Mouse (Mus musculus) myocyte (in vitro differentiated cells): ENCODE data around the gene Nxf2.

Source experiments
- CEBPB ChIP-seq: IDR thresholded peaks from 2 replicates; pipeline ENCODE4 v1.6.1; 2011; ENCODE audit warnings: mild to moderate bottlenecking, moderate library complexity; ENCODE audit not compliant: poor library complexity, insufficient read depth, severe bottlenecking
- MAX ChIP-seq: IDR thresholded peaks from one replicate; pipeline ENCODE4 v1.6.1; 2011; ENCODE audit warnings: low read depth, mild to moderate bottlenecking, control low read depth
- MYOD1 ChIP-seq, 3 experiments: IDR thresholded peaks; one replicate each; pipeline ENCODE4 v1.6.1; 2011; ENCODE audit warnings: control low read depth in 2 of 3, low read depth in 2 of 3, mild to moderate bottlenecking in 2 of 3, moderate library complexity in 1 of 3; ENCODE audit not compliant: insufficient read length in 2 of 3, control insufficient read depth in 1 of 3
- MYOG ChIP-seq, 3 experiments: IDR thresholded peaks; one replicate each; pipeline ENCODE4 v1.6.1; 2011; ENCODE audit warnings: control low read depth in 2 of 3, low read depth in 2 of 3, mild to moderate bottlenecking in 2 of 3; ENCODE audit not compliant: insufficient read length in 2 of 3, control insufficient read depth in 1 of 3, insufficient read depth in 1 of 3
- POLR2A ChIP-seq: IDR thresholded peaks from one replicate; pipeline ENCODE4 v1.6.1; 2011; ENCODE audit warnings: low read depth, mild to moderate bottlenecking, control low read depth, moderate library complexity; ENCODE audit not compliant: insufficient read length
- REST ChIP-seq: IDR thresholded peaks from one replicate; pipeline ENCODE4 v1.6.1; 2011; ENCODE audit warnings: mild to moderate bottlenecking, control low read depth, moderate library complexity; ENCODE audit not compliant: insufficient read depth, insufficient read length
- TCF12 ChIP-seq: IDR thresholded peaks from one replicate; pipeline ENCODE4 v1.6.1; 2011; ENCODE audit warnings: mild to moderate bottlenecking, control low read depth; ENCODE audit not compliant: poor library complexity, insufficient read depth, severe bottlenecking
- USF1 ChIP-seq: IDR thresholded peaks from one replicate; pipeline ENCODE4 v1.6.1; 2011; ENCODE audit warnings: low read depth, mild to moderate bottlenecking, control low read depth, moderate library complexity

DNA sequence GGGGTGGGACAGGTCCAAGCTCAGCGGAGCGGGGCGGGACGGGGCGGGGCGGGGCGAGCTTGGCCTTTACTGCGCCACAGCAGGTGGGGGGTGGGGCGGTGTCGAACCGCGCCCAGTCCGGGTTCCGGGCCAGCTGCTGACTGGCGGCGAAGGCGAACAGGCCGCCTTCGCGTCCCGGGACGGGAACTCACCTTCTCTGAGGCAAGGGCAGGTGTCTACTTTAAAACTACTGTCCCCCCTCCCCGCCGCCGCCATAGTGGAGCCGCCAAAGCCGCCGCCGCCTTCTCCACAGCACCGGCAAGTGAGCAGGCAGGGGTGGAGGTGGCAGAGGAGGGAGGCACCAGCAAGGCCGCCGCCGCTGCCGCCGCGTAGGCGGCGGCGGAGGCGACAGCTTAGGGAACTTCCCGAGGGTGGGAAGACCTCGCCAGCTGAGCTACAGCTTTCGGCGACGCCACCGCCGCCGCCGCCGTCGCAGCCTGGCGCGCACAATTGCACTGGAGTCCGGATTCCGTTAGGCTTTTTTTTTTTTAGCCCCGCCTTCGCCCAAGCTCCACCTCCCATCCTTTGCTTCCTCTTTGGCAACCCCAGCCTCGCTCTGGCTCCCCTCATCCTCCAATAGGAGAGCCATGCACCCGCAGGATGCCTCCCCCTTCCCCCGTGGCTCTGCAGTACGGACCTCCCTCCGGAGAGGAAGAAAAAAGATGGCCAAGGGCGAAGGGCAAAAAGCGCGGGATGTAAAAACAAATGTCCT is 44.3 kb upstream of the Nxf2 start, which contains the start of gene Zmat1:
- TF ChIP-seq POLR2A (peak; percentile 63), MYOG (IDR thresholded peaks at IDR 0.05; ENCODE audit: control insufficient read depth in 1 of 3, insufficient read depth in 1 of 3, insufficient read length in 2 of 3, low read depth in 2 of 3) (peak in 2 of 3 experiments; percentile 52 to 67), USF1 (no peak), TCF12 (no peak), MYOD1 (IDR thresholded peaks at IDR 0.05; ENCODE audit: control insufficient read depth in 1 of 3, insufficient read length in 2 of 3, low read depth in 2 of 3) (peak in 2 of 3 experiments; percentile 4 to 64), CEBPB (no peak), MAX (no peak), REST (no peak)
